Mouse (Mus musculus): ENCODE results near the gene Ltbp2.
A peak's percentile ranks its signal among the peaks of the same experiment; 100 is the strongest.

Gene Ltbp2

DNA sequence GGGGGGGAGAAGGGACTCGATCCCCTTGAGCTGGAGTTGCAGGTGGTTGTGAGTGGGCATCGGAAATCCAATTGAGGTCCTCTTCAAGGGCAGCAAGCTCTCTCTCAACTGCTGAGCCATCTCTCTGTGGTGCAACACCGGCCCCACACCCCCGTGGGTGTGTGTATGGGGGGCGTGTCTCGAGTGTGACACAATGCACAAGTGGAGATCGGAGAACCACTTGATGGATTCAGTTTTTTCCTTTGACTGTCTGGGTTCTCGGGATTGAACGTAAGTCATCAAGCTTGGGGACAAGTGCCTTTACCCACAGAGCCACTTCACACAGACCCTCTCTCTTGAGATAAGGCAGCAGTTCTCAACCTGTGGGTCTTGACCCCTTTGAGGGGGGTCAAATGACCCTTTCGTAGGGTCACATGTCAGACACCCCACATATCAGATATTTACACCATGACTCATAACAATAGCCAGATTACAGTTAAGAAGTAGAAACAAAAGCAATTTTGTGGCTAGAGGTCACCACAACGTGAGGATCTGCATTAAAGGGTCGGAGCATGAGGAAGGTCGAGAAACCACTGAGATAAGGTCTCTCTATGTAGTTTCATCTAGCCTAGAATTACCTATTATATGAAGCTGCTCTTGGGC, 112.6 kb downstream of the Ltbp2 start:
- no peak for DNase-seq (ENCODE audit: extremely low spot score, low spot score)

DNA sequence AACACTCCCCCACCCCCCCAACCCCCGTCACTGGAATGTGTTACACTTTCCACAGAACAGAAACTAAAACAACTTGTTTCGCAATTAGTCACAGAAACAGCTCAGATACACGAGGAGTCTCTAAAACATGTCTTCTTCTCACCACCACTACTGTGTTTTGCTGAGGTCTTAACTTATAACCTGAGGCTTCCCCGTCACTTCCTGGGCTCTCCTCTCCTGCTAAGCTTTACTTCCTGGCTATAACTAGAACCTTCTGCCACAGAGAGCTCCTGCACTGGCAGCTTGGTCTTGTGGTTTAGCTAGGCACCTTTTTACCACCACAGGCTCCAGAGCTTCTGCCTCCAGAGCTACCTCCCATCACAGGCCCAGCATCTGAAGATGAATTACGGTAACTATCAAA, 113.8 kb downstream of the Ltbp2 start:
- DNase-seq (ENCODE audit: extremely low spot score, low spot score) = no peak

DNA sequence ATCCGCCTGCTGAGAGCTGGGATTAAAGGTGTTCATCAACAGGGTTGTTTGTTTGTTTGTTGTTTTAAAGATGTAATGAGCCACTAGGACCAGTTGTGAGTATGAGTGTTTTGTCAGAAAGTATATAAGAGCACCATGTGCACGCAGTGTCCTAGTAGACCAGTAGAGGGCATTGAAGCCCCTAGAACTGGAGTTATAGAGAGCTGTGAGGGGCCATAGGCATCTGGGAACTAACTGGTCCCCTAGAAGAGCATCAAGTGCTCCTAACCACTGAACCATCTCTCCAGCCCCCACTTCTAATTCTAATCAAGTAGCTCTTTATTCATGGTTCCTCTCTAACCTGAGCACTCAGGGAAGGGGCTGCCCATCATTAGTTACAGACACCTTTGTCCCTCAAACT, 117.3 kb downstream of the Ltbp2 start:
- no peak for DNase-seq (ENCODE audit: extremely low spot score, low spot score)

DNA sequence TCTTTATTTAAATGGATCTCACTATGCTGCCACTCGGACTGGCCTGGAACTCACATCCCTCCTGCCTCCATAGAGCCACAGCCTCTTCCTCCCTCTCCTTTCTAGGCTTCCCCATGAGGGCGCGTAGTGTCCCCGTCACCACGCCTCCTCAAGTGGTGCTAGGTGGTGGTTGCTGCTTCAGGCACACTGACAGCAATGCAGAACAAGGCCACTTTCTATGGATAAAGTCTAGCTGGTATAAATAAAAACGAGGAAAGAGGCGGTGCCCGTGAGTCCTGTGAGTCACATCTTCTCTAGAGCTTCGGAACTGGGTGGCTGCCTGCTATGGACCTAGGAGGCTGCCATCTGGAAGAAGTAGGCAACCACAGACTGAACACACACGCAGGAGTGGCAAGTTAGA, 120.3 kb downstream of the Ltbp2 start:
- DNase-seq (ENCODE audit: extremely low spot score, low spot score) = no peak

DNA sequence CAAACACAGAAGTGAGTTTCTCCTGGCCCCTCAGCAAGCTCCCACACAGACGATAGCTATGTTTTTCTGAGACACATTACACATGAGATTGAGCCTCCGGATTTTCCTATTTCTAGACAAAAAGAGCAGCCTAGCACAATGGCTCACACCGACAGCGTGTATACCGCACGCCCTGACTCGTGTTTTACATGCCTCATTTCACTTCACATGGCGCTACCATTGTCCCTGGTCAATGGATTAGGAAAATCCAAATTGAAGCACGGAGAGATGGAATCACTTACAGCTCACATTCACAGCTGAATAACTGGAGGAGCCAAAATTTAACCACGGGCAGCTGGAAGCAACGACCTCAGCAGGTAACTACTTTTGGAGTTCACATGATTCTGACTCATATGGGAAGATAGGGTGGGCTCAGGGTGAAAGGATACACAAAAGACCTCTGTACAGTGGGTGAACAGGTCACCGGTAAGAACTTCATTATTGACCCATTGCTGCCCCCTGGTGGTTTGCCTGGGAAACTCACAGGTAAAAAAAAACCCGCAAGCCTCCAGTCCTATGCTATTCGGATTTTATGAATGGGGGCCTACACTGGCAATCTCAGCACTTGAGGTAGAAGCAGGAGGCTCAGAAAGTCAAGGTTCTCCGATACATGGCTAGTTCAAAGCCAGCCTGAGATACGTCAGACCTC, 121.2 kb downstream of the Ltbp2 start:
- DNase-seq (ENCODE audit: extremely low spot score, low spot score) = peak; percentile 81

DNA sequence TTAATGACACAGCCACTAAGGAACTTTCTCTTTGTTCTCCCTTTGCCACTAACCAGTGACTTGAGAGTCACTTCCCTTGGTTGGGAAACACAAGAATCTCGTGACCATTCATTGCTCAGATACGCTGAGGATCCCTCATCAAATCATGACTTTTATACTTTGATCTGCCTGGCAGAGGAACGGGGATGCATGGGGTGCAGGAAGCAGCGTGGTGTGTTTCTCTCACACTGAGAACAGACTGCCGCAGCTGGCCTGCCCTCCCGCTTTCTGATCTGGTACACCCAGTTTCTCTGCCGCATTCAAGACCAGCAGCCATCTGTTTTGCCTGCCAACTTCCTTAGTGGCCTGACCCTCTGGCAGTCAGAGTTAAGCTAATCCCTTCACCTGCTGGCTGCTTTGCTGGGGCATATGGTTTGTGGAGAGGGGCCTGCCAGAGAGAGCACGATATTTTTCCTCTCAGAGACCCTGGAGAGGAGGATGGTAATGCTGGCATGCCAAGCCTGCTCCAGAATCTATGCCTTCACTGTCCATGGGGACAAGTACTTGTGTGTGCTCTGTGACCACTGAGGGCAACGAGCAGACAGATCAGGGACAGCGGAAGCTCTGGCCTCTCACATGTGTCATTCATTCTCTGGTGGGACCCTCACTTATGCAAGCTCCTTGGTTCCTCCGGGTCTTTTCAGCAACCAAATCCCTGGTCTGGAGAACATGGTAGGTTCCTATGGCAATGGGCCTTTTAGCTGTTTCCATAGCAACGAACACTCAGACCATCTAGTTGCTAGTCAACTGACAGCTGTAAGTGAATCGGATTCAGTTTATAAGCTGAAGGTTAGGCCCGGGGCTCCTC, 124.0 kb downstream of the Ltbp2 start:
- DNase-seq (ENCODE audit: extremely low spot score, low spot score) = peak; percentile 32

DNA sequence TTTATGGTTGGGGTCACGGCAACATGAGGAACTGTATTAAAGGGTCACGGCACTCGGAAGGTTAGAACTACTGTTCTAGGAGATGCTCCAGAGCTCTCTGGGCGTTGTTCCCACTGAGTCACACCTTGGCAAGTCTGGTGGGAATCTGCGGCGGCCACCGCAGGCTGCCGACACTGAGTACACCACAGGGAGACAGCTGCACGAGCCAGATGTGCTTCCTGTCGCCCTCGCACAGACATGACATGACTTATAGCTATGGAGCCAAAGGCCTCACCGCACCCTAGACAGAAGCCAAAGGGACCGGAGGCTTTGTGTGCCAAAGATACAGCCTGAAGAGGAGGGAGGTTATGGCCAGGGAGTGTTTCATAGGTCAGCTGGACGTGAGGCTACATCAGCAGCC, 125.7 kb downstream of the Ltbp2 start:
- DNase-seq (ENCODE audit: extremely low spot score, low spot score) = no peak

DNA sequence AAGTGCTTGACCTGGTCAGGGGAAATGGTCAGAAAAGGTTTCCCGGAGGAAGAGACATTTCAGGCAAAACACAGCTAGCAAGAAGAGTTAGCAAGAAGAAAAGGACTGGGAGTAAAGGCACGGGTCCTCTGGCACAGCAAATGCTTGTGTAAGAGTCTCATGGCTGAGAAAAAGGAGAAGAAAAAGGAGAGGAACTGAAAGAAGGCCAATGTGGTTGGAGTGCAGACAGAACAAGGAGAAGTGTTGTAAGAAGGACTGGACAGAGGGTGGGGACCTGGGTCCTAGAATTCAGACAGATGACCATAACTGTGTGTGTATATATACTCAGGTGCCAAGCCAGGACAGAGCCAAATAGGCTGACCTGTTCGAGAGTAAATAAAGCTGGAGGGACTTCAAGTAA, 128.2 kb downstream of the Ltbp2 start:
- DNase-seq (ENCODE audit: extremely low spot score, low spot score) = no peak

DNA sequence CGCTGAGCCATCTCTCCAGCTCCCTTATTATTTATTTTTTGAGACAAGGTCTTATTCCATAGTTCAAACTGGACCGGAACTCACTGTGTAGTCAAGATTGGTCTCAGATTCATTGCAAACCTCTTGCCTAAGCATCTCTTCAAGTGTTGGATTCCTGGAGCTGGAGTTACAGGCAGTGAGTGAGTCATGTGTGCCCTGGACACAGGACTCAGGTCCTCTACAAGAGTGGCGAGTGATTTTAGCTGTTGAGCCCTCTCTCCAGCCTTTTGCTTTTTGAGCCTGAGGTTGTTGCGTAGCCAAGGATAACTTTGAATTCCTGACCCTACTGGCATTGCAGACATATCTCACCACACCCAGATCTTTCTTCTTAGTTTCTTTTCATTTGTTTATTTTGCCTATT, 130.6 kb downstream of the Ltbp2 start:
- no peak for DNase-seq (ENCODE audit: extremely low spot score, low spot score)

DNA sequence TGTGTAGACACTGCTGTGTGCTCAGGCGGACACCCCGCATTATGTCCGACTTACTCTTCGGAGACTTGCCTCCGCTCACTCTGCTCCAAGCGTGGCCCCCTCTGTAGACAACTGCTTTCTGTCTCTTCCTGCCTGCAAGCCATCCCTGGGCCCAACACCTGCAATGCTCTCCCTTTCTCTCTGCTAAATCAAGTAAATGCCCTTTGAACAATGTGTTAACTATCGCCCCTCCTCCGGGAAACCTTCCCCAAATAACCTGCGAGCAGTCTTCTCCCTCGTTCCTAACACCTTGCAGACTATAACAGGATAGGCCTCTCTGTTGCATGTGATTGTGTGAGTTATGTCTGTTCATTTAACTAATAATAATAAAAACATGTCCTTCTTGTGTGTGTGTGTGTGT, 132.8 kb downstream of the Ltbp2 start:
- no peak for DNase-seq (ENCODE audit: extremely low spot score, low spot score)

DNA sequence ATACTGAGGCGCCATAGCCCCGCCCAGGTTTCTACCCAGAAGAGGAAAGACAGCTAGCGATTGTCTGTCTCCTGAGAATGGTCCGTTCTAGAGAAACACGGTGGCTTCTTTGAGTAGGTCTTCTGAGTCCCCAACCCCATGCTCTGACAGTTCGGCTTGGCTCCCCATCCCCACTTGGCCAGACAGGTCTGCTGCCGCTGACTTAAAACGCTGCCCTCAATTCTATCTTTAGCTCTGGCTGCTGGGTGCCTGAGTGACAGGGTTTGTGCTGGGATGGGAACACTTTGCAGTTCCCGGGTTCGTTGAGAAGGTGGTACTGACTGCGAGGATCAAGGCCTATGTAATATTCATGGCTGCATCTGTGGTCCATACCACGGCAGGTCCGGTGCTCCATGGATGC, 143.0 kb downstream of the Ltbp2 start:
- no peak for DNase-seq (ENCODE audit: extremely low spot score, low spot score)
